Mouse (Mus musculus) CH12F3 (cell line): ENCODE data around the gene Sipa1l3.

Experiments used
- in situ Hi-C: fragments of 300-500 bp; cut with MboI; formaldehyde crosslinking; loops from 2 replicates; pipeline ENCODE4 v1.14.3; 2020; ENCODE audit warnings: low sequenced_read_pairs

The Sipa1l3 gene

GRCm38 (mm10) chr7:29390234-29390633, 128.2 kb downstream of the Sipa1l3 start:
- in situ Hi-C loops = no loop called here

GRCm38 (mm10) chr7:29387524-29388068, 130.8 kb downstream of the Sipa1l3 start:
- in situ Hi-C loops = no loop called here

GRCm38 (mm10) chr7:29386349-29386748, 132.1 kb downstream of the Sipa1l3 start:
- in situ Hi-C loops = no loop called here

- in situ Hi-C loops = no loop called here
Observed at GRCm38 (mm10) chr7:29385791-29386190, 132.7 kb downstream of the Sipa1l3 start.

- in situ Hi-C loops = loop anchor here (5.0 kb wide), 1 partner anchor 139 kb away; no protein-coding TSS in a partner anchor
Observed at GRCm38 (mm10) chr7:29383255-29383654, 135.2 kb downstream of the Sipa1l3 start.

- in situ Hi-C loops = loop anchor here (5.0 kb wide), 1 partner anchor 141 kb away; no protein-coding TSS in a partner anchor
Observed at GRCm38 (mm10) chr7:29381466-29382040, 136.9 kb downstream of the Sipa1l3 start.

GRCm38 (mm10) chr7:29374054-29374453, 144.4 kb downstream of the Sipa1l3 start:
- in situ Hi-C loops = no loop called here

GRCm38 (mm10) chr7:29372123-29372522, 146.3 kb downstream of the Sipa1l3 start:
- in situ Hi-C loops = no loop called here

- in situ Hi-C loops = no loop called here
Observed at GRCm38 (mm10) chr7:29370031-29370430, 148.4 kb downstream of the Sipa1l3 start.

- in situ Hi-C loops = no loop called here
Observed at GRCm38 (mm10) chr7:29368004-29368320, 150.5 kb downstream of the Sipa1l3 start.

- in situ Hi-C loops = no loop called here
Observed at GRCm38 (mm10) chr7:29367166-29368003, 151.1 kb downstream of the Sipa1l3 start.

- in situ Hi-C loops = no loop called here
Observed at GRCm38 (mm10) chr7:29364052-29364451, 154.4 kb downstream of the Sipa1l3 start.

GRCm38 (mm10) chr7:29361497-29361896, 156.9 kb downstream of the Sipa1l3 start:
- in situ Hi-C loops = no loop called here

- in situ Hi-C loops = no loop called here
Observed at GRCm38 (mm10) chr7:29355406-29355805, 163.0 kb downstream of the Sipa1l3 start.

- in situ Hi-C loops = no loop called here
Observed at GRCm38 (mm10) chr7:29354161-29354560, 164.3 kb downstream of the Sipa1l3 start.

- in situ Hi-C loops = no loop called here
Observed at GRCm38 (mm10) chr7:29352246-29352645, 166.2 kb downstream of the Sipa1l3 start.

GRCm38 (mm10) chr7:29350489-29350888, 168.0 kb downstream of the Sipa1l3 start:
- in situ Hi-C loops = no loop called here

- in situ Hi-C loops = no loop called here
Observed at GRCm38 (mm10) chr7:29346212-29346611, 172.2 kb downstream of the Sipa1l3 start.

- in situ Hi-C loops = no loop called here
Observed at GRCm38 (mm10) chr7:29345534-29345933, 172.9 kb downstream of the Sipa1l3 start.

- in situ Hi-C loops = no loop called here
Observed at GRCm38 (mm10) chr7:29343746-29344145, 174.7 kb downstream of the Sipa1l3 start.

- in situ Hi-C loops = no loop called here
Observed at GRCm38 (mm10) chr7:29342489-29343092, 175.8 kb downstream of the Sipa1l3 start.

- in situ Hi-C loops = no loop called here
Observed at GRCm38 (mm10) chr7:29341722-29342121, 176.7 kb downstream of the Sipa1l3 start.
